Mouse (Mus musculus) ES-E14 (cell line): Measurements from ENCODE around the gene Nampt. TPM values are rescaled to one million over a fixed set of nuclear protein-coding genes. Genes with fewer than 3 reads are reported as not detected.

ENCODE experiments used
- DNase-seq: peaks from one replicate; pipeline ENCODE4 v3.0.0-alpha.2; 2013; ENCODE audit warnings: low read depth, low spot score
- H3K27ac ChIP-seq: 2 replicates; pipeline ENCODE4 v1.5.1; 2012; ENCODE audit warnings: low read depth, mild to moderate bottlenecking, low read length, moderate library complexity, mixed read lengths; ENCODE audit not compliant: poor library complexity, insufficient read depth, severe bottlenecking
- H3K36me3 ChIP-seq: 2 replicates; pipeline ENCODE4 v1.6.1; 2012; ENCODE audit warnings: mild to moderate bottlenecking, low read length, moderate library complexity, mixed read lengths; ENCODE audit not compliant: control insufficient read depth, poor library complexity, insufficient read depth, severe bottlenecking
- H3K4me1 ChIP-seq, 2 experiments: fragments of 150-350 bp in 1 of 2; sonication (generic) in 1 of 2; 2 replicates each; pipeline ENCODE4 v1.6.1; 2012; ENCODE audit warnings: low read length in 2 of 2, mild to moderate bottlenecking in 1 of 2, mixed read lengths in 1 of 2; ENCODE audit not compliant: control insufficient read depth in 2 of 2, insufficient read depth in 2 of 2, poor library complexity in 1 of 2
- H3K4me3 ChIP-seq, 2 experiments: fragments of 150-350 bp in 1 of 2; sonication (generic) in 1 of 2; 2 replicates each; pipeline ENCODE4 v1.5.1; 2012; ENCODE audit warnings: low read length in 2 of 2, low read depth in 1 of 2, mild to moderate bottlenecking in 1 of 2, mixed read lengths in 1 of 2; ENCODE audit not compliant: insufficient read depth in 1 of 2, poor library complexity in 1 of 2, severe bottlenecking in 1 of 2
- H3K9ac ChIP-seq: 2 replicates; pipeline ENCODE4 v1.6.1; 2012; ENCODE audit warnings: low read depth, mild to moderate bottlenecking, low read length, mixed read lengths; ENCODE audit not compliant: poor library complexity, insufficient read depth, severe bottlenecking
- H3K9me3 ChIP-seq: fragments of 150-350 bp; sonication (generic); 2 replicates; pipeline ENCODE4 v1.6.1; 2012; ENCODE audit warnings: low read depth, mild to moderate bottlenecking, low read length; ENCODE audit not compliant: control insufficient read depth, insufficient read depth
- CHD2 ChIP-seq: IDR thresholded peaks from 2 replicates; pipeline ENCODE4 v1.6.1; 2014; ENCODE audit warnings: mild to moderate bottlenecking, low read depth, low read length, inconsistent platforms
- HCFC1 ChIP-seq: IDR thresholded peaks from 2 replicates; pipeline ENCODE4 v1.6.1; 2012; ENCODE audit warnings: low read length, inconsistent platforms, borderline replicate concordance; ENCODE audit not compliant: insufficient read depth
- MAFK ChIP-seq: IDR thresholded peaks from 2 replicates; pipeline ENCODE4 v1.6.1; 2014; ENCODE audit warnings: mild to moderate bottlenecking, low read depth, low read length, inconsistent platforms; ENCODE audit not compliant: insufficient read depth
- ZC3H11A ChIP-seq: IDR thresholded peaks from 2 replicates; pipeline ENCODE4 v1.6.1; 2012; ENCODE audit warnings: low read depth, mild to moderate bottlenecking, inconsistent platforms, low read length, borderline replicate concordance
- ZNF384 ChIP-seq: IDR thresholded peaks from 2 replicates; pipeline ENCODE4 v1.6.1; 2012; ENCODE audit warnings: low read depth, low read length, inconsistent platforms
- in situ Hi-C, 2 experiments: fragments of 600-800 bp; cut with MboI; formaldehyde crosslinking; loops; one replicate each; pipeline ENCODE4 v1.15.1; 2025; ENCODE audit warnings: low sequenced_read_pairs in 2 of 2, inconsistent platforms in 1 of 2; ENCODE audit not compliant: unreplicated experiment in 2 of 2
- total RNA-seq: library from RNA; depleted of rRNA; stranded (reverse); fragments of 300-350 nt; gene quantifications from 2 replicates; pipeline ENCODE4 v1.2.3, GENCODE M21; 2012

Gene Nampt
- total RNA-seq, 1 experiment = 48.9 TPM

DNA sequence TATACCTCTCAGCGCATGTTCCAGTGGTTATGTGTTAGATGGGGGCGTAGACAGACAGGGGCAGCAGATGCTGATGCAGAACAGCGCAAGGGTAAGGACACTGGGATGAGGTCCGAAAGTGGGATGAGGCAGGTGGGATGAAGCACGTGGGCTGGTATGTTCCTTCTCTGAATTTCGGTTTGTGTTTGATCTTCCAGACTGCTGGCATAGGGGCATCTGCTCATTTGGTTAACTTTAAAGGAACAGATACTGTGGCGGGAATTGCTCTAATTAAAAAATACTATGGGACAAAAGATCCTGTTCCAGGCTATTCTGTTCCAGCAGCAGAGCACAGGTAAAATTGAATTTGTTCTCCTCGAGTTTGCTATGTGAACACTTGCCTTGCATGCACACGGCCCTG, 19.6 kb downstream of the Nampt start:
- no peak for DNase-seq
- no peak overlapping the region for H3K9ac ChIP-seq
- H3K9me3 ChIP-seq = no peaks in the 10 kb centered on the region
- no peak overlapping the region for H3K27ac ChIP-seq
- TF ChIP-seq HCFC1 (no peak), ZC3H11A (no peak), CHD2 (no peak), MAFK (no peak), ZNF384 (no peak)
- in situ Hi-C loops = loop anchor here in 1 of 2 experiments (25.0 kb wide), 1 partner anchor 902 kb away; no protein-coding TSS in a partner anchor
- H3K4me3 ChIP-seq = no peak overlapping the region
- H3K36me3 ChIP-seq = peaks cover 26% of the 10 kb centered on the region
- H3K4me1 ChIP-seq = no peaks in the 10 kb centered on the region

DNA sequence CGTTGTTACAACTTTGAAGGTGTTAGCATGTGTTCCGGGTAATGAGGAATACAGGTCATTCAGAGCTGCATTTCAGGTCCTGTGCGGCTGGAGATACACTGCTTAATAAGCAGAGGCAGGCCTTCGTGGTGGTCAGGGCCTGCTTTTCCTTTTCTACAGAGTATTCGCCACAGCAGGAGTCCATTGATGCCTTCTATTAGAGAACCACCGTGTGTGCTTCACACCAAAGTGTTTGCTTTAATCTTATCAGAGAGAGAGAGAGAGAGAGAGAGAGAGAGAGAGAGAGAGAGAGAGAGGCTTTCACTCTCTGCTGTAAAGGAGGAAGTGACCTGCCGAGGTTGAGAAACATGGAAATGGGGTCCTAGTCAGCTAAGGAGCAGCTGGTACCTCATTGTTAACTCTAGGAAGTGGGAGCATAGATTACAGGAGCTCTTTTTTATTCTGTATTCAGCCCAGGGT, 22.1 kb downstream of the Nampt start:
- H3K9ac ChIP-seq = no peak overlapping the region
- no peak overlapping the region for H3K4me3 ChIP-seq
- TF ChIP-seq ZNF384 (no peak), MAFK (no peak), HCFC1 (no peak), ZC3H11A (no peak), CHD2 (no peak)
- H3K9me3 ChIP-seq = no peaks in the 10 kb centered on the region
- H3K36me3 ChIP-seq = peaks cover 29% of the 10 kb centered on the region
- no peak overlapping the region for H3K27ac ChIP-seq
- in situ Hi-C loops = loop anchor here in 1 of 2 experiments (25.0 kb wide), 1 partner anchor 904 kb away; no protein-coding TSS in a partner anchor
- DNase-seq = no peak
- H3K4me1 ChIP-seq = no peaks in the 10 kb centered on the region

DNA sequence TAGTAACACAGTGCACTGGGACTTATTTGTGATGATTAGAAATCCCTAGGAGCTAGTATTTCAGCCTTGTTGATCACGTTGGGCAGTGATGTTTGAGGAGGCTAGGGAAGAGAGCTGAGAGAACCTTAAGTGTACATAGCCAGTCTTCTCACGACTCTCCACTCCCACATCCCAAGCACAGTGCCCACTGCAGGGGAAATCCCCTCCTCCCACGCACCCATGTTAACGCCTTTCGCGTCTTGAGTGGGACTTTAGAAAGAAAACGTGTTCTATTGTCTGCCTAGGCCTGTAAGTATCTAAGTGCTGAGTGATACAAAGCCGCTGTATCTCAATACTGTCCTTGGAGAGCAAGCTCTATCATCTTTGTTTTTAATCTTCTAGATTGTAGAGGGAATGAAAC, 27.0 kb downstream of the Nampt start:
- in situ Hi-C loops = loop anchor here in 1 of 2 experiments (25.0 kb wide), 1 partner anchor 909 kb away; no protein-coding TSS in a partner anchor
- no peak overlapping the region for H3K27ac ChIP-seq
- no peaks in the 10 kb centered on the region for H3K9me3 ChIP-seq
- no peak overlapping the region for H3K9ac ChIP-seq
- H3K4me1 ChIP-seq = no peaks in the 10 kb centered on the region
- no peak for DNase-seq
- peaks cover 37% of the 10 kb centered on the region for H3K36me3 ChIP-seq
- H3K4me3 ChIP-seq = no peak overlapping the region
- TF ChIP-seq MAFK = no peak

DNA sequence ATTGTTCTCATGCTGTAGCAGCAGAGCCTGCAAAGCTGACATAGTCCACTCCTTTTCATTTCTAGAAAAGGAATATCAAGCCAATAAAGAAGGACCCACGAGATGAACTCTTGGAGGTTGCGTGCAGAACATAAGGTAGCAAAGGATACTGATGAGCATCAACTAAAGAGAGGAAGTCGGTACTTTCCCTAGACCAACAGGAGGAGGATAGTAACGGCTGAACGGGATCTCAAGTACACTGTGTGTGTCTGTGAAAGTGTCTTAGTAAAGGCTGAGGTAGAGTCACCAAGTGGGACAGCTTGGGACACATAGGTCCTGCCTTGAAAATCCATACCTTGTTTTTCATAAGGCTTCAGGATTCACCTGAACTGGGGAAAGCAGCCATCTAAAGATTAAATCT, 34.4 kb downstream of the Nampt start:
- no peak for DNase-seq
- Histone ChIP-seq H3K4me1 (no peaks in the 10 kb centered on the region), H3K27ac (no peak overlapping the region), H3K4me3 (no peak overlapping the region), H3K9me3 (no peaks in the 10 kb centered on the region), H3K9ac (no peak overlapping the region), H3K36me3 (peaks cover 18% of the 10 kb centered on the region)
- in situ Hi-C loops = no loop called here
- TF ChIP-seq ZC3H11A (no peak), ZNF384 (no peak), HCFC1 (no peak), MAFK (no peak), CHD2 (no peak)

DNA sequence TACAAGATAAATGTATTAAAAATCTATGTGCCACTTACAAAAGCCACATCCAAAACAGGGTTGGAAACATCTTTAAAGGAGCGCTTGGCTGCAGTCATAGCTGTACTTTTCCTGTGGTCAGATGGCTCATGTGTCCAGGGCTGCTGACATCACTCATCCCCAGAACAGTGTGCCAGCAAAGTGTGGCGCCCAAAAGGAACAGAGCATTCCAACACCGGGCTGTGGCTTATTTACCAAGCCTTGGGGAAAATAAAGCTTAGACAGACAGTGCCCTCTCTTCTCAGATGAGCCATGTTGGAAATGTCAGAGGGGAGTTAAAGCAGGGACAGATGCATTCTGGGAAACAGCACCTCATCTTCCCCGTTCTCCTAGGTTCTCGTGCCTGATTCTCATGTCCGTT, 35.5 kb downstream of the Nampt start:
- in situ Hi-C loops = no loop called here
- Histone ChIP-seq H3K9me3 (no peaks in the 10 kb centered on the region), H3K36me3 (peaks cover 12% of the 10 kb centered on the region), H3K27ac (no peak overlapping the region), H3K4me3 (no peak overlapping the region), H3K9ac (no peak overlapping the region), H3K4me1 (no peaks in the 10 kb centered on the region)
- TF ChIP-seq HCFC1 (no peak), ZNF384 (no peak), CHD2 (no peak), ZC3H11A (no peak)
- DNase-seq = no peak
